Mouse (Mus musculus) cerebellum, postnatal 14 days (tissue): ENCODE data around the gene Aamdc.
A peak's percentile ranks its signal among the peaks of the same experiment; 100 is the strongest.

Source experiments
- DNase-seq, 2 experiments: peaks; one replicate each; pipeline ENCODE4 v3.0.0; 2021; ENCODE audit warnings: mixed read lengths in 2 of 2

Aamdc gene

GRCm38 (mm10) chr7:97500555-97501209, 78.6 kb downstream of the Aamdc start:
- peak; percentile 72 to 81 for DNase-seq
